Mouse (Mus musculus): ENCODE measurements around the gene Map2k4. TPM values are rescaled to one million over a fixed set of nuclear protein-coding genes. Genes with fewer than 3 reads are reported as not detected.

Map2k4 gene
- 54.0 and 55.3 TPM in 2 replicates for polyA plus RNA-seq (2015; fragmentation: Nextera tagmentation; extraction: Ambion mirVana)

DNA sequence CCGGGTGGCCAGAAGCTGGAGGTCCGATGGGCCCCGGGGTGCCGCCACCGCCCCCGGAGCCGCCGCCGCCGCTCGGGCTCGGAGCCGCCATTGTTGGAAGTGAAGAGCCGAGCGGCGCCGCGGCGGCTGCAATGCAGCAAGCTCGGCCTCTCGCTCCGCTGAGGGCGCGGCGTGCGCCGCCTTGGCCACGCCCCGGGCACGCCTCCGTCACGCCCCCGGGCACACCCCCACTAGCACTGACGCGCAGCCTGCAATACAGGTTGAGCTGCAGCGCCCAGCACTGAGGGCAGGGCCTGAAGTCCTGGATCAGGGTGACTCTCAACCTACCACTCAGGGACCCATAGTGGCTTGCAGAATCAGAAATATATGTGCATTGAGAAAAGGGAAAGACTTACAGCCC, at the start of gene Map2k4:
Gene Map2k4, minus strand, starts transcription at position 144 of the 400 bp plus-strand sequence.
- peak; percentile 99 for ATAC-seq (ENCODE audit: insufficient read depth, low FRiP score, low read depth)
- Histone ChIP-seq H3K9ac (peak within 1 kb of the TSS; percentile 95), H3K36me3 (no peaks in the 10 kb centered on the region), H3K9me3 (no peaks in the 10 kb centered on the region), H3K27ac (peak within 1 kb of the TSS; percentile 88), H3K4me1 (peaks cover 11% of the 10 kb centered on the region; the same call in 1 of the 2 replicates), H3K4me2 (peak within 1 kb of the TSS; percentile 63), H3K4me3 (replicated peaks) (peak within 1 kb of the TSS; percentile 95), H3K27me3 (replicated peaks) (no peaks in the 10 kb centered on the region)
- under 1% methylated on average over 36 of the region's 36 CpGs for WGBS

DNA sequence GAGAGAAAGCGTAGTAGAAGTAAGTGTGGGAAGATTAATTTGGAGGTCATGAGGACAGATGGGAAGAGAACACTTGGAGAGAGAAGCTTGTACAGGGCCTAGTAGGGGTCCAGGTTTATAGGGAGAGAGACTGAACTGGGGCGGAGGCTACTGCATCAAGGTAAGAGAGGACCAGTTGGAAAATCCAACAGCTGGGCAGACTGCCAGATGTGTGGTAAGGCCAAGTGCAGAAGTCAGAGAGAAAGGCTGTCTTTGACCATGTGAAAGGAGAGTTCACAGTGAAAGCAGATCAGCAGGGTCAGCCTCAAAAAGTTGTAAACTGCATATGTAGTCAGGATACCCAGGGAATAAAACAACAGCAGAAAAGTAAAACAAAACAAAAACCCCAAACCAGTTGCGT, 36.5 kb upstream of the Map2k4 start:
- H3K4me3 ChIP-seq (replicated peaks): no peak overlapping the region
- H3K4me1 ChIP-seq: no peaks in the 10 kb centered on the region
- H3K27me3 ChIP-seq (replicated peaks): no peaks in the 10 kb centered on the region
- no peak overlapping the region for H3K9ac ChIP-seq
- ATAC-seq (ENCODE audit: insufficient read depth, low FRiP score, low read depth): no peak
- WGBS: 85% methylated on average over 3 of the region's 3 CpGs
- H3K36me3 ChIP-seq: peaks cover 17% of the 10 kb centered on the region
- H3K9me3 ChIP-seq: no peaks in the 10 kb centered on the region
- H3K4me2 ChIP-seq: no peak overlapping the region
- no peak overlapping the region for H3K27ac ChIP-seq

DNA sequence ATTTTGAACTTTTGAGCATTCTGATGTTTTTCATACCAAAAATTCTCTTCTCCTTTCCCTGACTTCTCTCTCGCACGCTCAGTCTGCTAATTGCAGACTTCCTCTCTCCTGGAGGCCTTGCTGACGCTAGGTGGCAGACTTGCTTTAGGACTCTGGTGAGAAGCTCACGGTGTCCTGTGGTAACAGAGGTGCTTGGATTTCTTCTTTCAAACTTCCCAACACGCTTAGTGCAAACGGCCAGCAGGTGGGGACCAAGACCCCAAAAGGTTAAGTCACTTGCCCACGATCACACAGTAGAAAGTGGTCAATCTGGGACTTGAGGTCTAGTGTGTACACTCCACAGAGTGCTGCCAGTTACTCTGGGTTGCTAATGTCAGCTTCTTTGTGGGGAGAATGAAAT, 32.8 kb upstream of the Map2k4 start:
- H3K36me3 ChIP-seq: 0 out of 2 replicates have a peak, but pooled peaks cover 8% of the 10 kb centered on the region

DNA sequence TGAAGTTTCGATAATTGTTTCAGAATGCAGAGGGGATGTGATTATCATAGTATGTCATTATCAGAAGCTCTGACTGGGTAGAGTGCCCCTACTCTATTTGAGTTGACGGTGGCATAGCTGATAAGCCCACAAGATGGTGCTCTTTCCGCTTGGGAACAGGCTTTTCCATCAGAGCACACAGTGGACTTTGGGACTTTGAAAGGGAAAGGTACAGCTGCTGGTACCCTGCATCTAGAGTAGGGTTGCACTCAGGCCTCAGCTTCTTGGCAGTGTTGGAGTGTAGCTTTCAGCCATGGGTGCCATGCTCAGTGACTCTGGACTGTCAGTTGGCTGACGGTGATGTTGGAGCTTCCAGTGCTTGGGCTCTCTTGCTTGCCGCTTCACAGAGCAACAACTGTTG, 32.2 kb upstream of the Map2k4 start:
- H3K4me2 ChIP-seq: no peak overlapping the region
- H3K36me3 ChIP-seq: 0 out of 2 replicates have a peak, but pooled peaks cover 8% of the 10 kb centered on the region
- ATAC-seq (ENCODE audit: insufficient read depth, low FRiP score, low read depth): no peak
- H3K27me3 ChIP-seq (replicated peaks): no peaks in the 10 kb centered on the region
- H3K27ac ChIP-seq: no peak overlapping the region
- H3K9ac ChIP-seq: no peak overlapping the region
- 73% methylated on average over 5 of the region's 5 CpGs for WGBS
- H3K4me1 ChIP-seq: no peaks in the 10 kb centered on the region
- H3K4me3 ChIP-seq (replicated peaks): no peak overlapping the region
- no peaks in the 10 kb centered on the region for H3K9me3 ChIP-seq

More for the DNA sequence above, 32.8 kb upstream of the Map2k4 start:
- Histone ChIP-seq H3K4me2 (no peak overlapping the region), H3K9ac (no peak overlapping the region), H3K27ac (no peak overlapping the region), H3K4me3 (replicated peaks) (no peak overlapping the region), H3K27me3 (replicated peaks) (no peaks in the 10 kb centered on the region), H3K9me3 (no peaks in the 10 kb centered on the region), H3K4me1 (no peaks in the 10 kb centered on the region)
- peak; percentile 68 for ATAC-seq (ENCODE audit: insufficient read depth, low FRiP score, low read depth)
- 14% methylated on average over 7 of the region's 7 CpGs for WGBS

DNA sequence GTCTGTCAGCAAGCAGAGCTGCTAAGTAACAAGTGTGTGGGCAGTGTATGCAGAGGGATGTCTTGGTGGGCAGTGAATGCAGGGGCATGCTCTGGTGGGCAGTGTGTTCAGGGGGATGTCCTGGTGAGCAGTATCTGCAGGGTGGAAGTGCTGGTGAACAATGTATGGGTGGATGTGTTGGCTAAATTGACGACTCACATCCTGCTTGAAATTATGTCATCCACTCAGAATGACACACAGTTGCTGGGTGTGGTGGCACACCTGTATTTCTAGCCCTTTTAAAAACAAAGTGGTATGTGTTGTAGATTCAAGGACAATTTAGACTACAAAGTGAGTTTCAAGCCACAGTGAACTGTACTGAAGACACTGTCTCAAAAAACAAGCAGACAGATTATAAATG, 30.1 kb upstream of the Map2k4 start:
- H3K4me3 ChIP-seq (replicated peaks): no peak overlapping the region
- WGBS: 56% methylated on average over 1 of the region's 1 CpGs
- no peaks in the 10 kb centered on the region for H3K9me3 ChIP-seq
- 0 out of 2 replicates have a peak, but pooled peaks cover 11% of the 10 kb centered on the region for H3K36me3 ChIP-seq
- no peaks in the 10 kb centered on the region for H3K4me1 ChIP-seq
- H3K27me3 ChIP-seq (replicated peaks): no peaks in the 10 kb centered on the region
- no peak overlapping the region for H3K9ac ChIP-seq
- ATAC-seq (ENCODE audit: insufficient read depth, low FRiP score, low read depth): no peak
- H3K4me2 ChIP-seq: no peak overlapping the region
- H3K27ac ChIP-seq: no peak overlapping the region

DNA sequence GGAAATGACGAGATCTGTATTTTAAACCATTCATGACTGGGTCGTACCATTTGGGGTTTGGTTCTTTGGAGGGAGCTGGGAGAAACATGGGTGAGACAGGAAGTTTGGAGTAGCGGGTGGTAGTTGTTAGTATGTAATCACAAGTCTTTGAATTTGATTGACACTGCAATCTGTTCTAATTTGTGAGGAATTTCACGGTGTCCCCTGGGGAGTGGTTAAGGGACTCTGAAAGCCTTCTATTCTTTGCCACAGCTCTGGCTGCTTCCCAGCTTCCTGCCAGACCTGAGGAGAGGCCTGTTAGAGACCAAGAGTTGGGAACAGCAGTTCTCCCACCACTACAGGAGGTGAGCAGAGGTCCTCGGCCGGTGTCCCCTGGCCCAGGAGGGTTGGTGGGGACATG, 28.1 kb upstream of the Map2k4 start:
- Histone ChIP-seq H3K9ac (no peak overlapping the region), H3K4me3 (replicated peaks) (no peak overlapping the region), H3K36me3 (0 out of 2 replicates have a peak, but pooled peaks cover 3% of the 10 kb centered on the region), H3K9me3 (no peaks in the 10 kb centered on the region), H3K27me3 (replicated peaks) (no peaks in the 10 kb centered on the region), H3K4me1 (no peaks in the 10 kb centered on the region), H3K4me2 (no peak overlapping the region), H3K27ac (no peak overlapping the region)
- WGBS: 78% methylated on average over 6 of the region's 6 CpGs
- ATAC-seq (ENCODE audit: insufficient read depth, low FRiP score, low read depth): no peak

DNA sequence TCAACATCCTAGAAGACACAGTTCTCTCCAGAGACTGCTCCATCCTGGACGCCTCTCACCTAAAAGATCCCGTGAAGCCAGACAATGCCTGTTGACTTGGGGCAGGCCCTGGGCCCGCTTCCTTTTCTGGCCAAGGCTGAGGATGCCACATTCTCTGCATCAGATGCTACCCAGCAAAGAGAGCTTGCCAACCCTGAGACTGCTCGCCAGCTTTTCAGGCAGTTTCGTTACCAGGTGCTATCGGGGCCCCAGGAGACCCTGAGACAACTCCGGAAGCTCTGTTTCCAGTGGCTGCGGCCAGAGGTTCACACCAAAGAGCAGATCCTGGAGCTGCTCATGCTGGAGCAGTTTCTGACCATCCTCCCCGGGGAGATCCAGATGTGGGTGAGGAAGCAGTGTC, 26.3 kb upstream of the Map2k4 start:
- H3K9ac ChIP-seq: no peak overlapping the region
- 0 out of 2 replicates have a peak, but pooled peaks cover 3% of the 10 kb centered on the region for H3K36me3 ChIP-seq
- H3K27ac ChIP-seq: no peak overlapping the region
- H3K9me3 ChIP-seq: no peaks in the 10 kb centered on the region
- no peak overlapping the region for H3K4me2 ChIP-seq
- no peaks in the 10 kb centered on the region for H3K4me1 ChIP-seq
- WGBS: 92% methylated on average over 9 of the region's 9 CpGs
- H3K27me3 ChIP-seq (replicated peaks): no peaks in the 10 kb centered on the region
- no peak overlapping the region for H3K4me3 ChIP-seq (replicated peaks)
- no peak for ATAC-seq (ENCODE audit: insufficient read depth, low FRiP score, low read depth)

DNA sequence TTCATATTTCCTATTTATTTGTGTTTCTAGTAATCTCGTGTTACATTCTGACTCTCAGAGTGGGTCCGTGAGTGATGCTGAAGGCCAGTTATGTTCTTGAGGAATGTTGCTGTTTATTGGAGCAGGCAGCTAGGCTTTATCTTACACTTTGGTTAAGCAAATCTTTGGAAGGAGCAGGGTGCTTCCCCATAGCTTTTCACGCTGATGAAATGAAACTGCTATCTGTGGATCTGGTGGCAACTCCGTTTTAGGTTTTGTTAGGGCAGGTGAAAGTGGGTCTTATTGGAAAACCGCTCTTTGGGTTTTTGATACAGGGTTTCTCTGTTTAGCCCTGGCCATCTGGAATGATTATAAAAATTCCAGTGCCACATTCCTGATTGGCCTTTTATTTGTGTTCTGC, 24.0 kb upstream of the Map2k4 start:
- Histone ChIP-seq H3K9me3 (no peaks in the 10 kb centered on the region), H3K4me3 (replicated peaks) (no peak overlapping the region), H3K36me3 (0 out of 2 replicates have a peak, but pooled peaks cover 3% of the 10 kb centered on the region), H3K27me3 (replicated peaks) (no peaks in the 10 kb centered on the region), H3K27ac (no peak overlapping the region), H3K9ac (no peak overlapping the region), H3K4me2 (no peak overlapping the region), H3K4me1 (no peaks in the 10 kb centered on the region)
- WGBS: 45% methylated on average over 5 of the region's 5 CpGs
- ATAC-seq (ENCODE audit: insufficient read depth, low FRiP score, low read depth): no peak

DNA sequence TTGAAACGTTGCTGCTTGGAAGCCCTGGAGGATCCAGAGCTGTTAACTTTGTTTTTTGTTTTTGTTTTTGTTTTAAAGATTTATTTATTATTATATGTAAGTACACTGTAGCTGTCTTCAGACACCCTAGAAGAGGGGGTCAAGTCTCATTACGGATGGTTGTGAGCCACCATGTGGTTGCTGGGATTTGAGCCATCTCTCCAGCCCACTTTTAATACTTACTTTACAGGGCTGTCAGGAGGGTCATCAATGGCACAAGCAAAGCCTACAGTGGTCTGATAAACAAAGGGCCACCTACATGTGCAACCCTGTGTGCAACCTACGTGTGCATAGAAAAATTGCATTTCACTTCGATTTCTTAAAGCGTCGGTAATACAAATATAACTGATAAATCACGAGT, 19.5 kb upstream of the Map2k4 start:
- WGBS: 40% methylated on average over 7 of the region's 7 CpGs
- H3K27ac ChIP-seq: peak overlapping the region; percentile 92
- ATAC-seq (ENCODE audit: insufficient read depth, low FRiP score, low read depth): no peak

DNA sequence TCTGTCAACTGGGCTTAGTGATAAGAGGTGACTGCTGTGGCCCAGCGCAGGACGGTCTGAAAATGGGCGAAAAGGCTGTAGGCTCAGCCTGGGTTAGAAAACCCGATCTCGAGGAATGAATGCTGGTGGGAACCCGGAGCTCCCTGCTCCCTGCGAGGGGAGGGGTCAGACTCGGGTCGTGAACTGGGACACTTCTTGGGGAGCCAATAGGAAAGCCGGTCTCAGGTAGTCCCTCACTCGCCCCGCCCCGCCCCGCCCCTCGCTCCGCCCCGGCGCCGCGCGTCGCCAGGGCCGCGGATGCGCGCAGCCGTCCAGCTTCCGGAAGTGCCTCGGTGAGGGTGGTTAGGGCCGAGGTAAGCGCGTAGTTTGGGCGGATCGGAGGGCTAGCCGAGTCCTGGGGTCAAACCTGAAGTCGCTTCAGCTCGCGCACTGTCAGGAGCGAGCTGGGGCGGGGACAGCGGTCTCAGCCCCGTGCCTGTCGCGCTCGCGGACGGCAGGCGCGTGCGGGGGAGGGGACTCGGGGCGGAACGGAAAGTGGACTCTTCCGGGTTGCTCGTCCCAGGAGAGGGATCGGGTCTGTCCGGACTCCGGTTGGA, 18.9 kb upstream of the Map2k4 start, which contains the start of gene Zkscan6:
Gene Zkscan6, plus strand, starts transcription at position 267 of the 596 bp plus-strand sequence.
- H3K27me3 ChIP-seq (replicated peaks): no peaks in the 10 kb centered on the region
- H3K9me3 ChIP-seq: no peaks in the 10 kb centered on the region
- WGBS: under 1% methylated on average over 51 of the region's 58 CpGs
- H3K27ac ChIP-seq: peak within 1 kb of the TSS; percentile 92
- no peaks in the 10 kb centered on the region for H3K36me3 ChIP-seq
- peak; percentile 98 for ATAC-seq (ENCODE audit: insufficient read depth, low FRiP score, low read depth)
- peak within 1 kb of the TSS; percentile 74 for H3K9ac ChIP-seq
- no peaks in the 10 kb centered on the region for H3K4me1 ChIP-seq
- H3K4me2 ChIP-seq: peak within 1 kb of the TSS; percentile 85
- peak within 1 kb of the TSS; percentile 76 for H3K4me3 ChIP-seq (replicated peaks)

More for the DNA sequence above, 19.5 kb upstream of the Map2k4 start:
- Histone ChIP-seq H3K4me2 (peak overlapping the region; percentile 58), H3K9me3 (no peaks in the 10 kb centered on the region), H3K27me3 (replicated peaks) (no peaks in the 10 kb centered on the region), H3K9ac (peak overlapping the region; percentile 74), H3K4me3 (replicated peaks) (peak overlapping the region; percentile 76), H3K36me3 (no peaks in the 10 kb centered on the region), H3K4me1 (no peaks in the 10 kb centered on the region)

DNA sequence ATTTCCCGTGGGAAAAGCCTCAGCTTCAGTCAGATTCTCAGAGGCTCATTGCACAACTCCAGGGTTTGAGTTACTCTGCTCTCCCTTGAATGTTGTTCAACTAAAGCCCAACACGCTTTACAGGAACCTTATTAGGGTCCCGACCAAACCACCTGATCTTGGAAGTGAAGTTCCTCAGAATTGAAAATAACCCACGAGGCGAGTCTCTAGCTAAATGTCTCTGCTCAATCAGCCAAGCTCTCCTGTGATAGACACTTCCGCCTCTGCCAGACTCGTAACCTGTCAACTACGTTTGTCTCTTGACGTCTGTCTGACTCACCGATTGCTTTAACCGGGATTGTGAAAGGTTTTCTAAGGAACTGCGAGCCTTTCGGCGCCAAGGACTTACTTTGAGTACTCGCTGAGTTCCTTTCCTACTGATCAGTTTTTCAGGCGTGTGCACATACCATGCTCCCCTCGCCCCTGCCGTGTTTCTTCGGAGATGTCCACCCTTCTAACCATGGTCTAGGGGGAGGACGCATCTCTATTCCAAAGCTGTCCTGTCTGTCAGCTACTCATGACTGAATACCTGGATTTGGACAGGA, 18.3 kb upstream of the Map2k4 start:
- Histone ChIP-seq H3K4me1 (no peaks in the 10 kb centered on the region), H3K36me3 (no peaks in the 10 kb centered on the region), H3K9ac (peak overlapping the region; percentile 32; the same call in 1 of the 2 replicates), H3K9me3 (no peaks in the 10 kb centered on the region), H3K4me2 (peak overlapping the region; percentile 85), H3K27ac (peak overlapping the region; percentile 80), H3K4me3 (replicated peaks) (peak overlapping the region; percentile 76), H3K27me3 (replicated peaks) (no peaks in the 10 kb centered on the region)
- 1% methylated on average over 20 of the region's 20 CpGs for WGBS
- ATAC-seq (ENCODE audit: insufficient read depth, low FRiP score, low read depth): peak; percentile 15; the same call in 1 of the 2 replicates

DNA sequence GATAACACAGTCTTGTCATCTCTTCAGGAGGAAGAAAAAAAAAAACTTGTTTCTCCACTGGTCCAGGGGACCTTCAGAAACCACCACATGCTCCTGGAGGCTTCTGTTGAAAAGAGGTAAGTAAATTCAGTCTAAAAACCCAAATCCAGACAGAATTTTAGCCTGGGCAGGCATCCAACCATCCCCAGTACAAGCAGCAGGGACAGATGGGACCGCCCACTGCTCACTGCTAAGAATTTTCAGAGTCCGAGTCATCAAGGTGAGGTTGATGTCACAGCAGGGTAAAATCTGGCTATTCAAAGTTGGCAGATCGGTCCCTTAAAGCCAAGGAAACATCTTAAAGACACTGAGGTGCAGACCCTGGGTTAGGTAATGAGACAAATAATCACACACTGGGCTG, 13.8 kb upstream of the Map2k4 start:
- no peaks in the 10 kb centered on the region for H3K27me3 ChIP-seq (replicated peaks)
- no peaks in the 10 kb centered on the region for H3K36me3 ChIP-seq
- no peak overlapping the region for H3K9ac ChIP-seq
- H3K4me3 ChIP-seq (replicated peaks): no peak overlapping the region
- H3K27ac ChIP-seq: no peak overlapping the region
- no peaks in the 10 kb centered on the region for H3K9me3 ChIP-seq
- ATAC-seq (ENCODE audit: insufficient read depth, low FRiP score, low read depth): no peak
- WGBS: 55% methylated on average over 3 of the region's 3 CpGs
- H3K4me1 ChIP-seq: no peaks in the 10 kb centered on the region
- H3K4me2 ChIP-seq: no peak overlapping the region
